Mouse (Mus musculus) lung, adult 18-20 months (tissue): ENCODE measurements around the gene Trim65.

Source experiments
- DNase-seq, 2 experiments: peaks; one replicate each; pipeline ENCODE4 v3.0.0; 2022; ENCODE audit warnings: mixed read lengths in 2 of 2

Trim65 gene

DNA sequence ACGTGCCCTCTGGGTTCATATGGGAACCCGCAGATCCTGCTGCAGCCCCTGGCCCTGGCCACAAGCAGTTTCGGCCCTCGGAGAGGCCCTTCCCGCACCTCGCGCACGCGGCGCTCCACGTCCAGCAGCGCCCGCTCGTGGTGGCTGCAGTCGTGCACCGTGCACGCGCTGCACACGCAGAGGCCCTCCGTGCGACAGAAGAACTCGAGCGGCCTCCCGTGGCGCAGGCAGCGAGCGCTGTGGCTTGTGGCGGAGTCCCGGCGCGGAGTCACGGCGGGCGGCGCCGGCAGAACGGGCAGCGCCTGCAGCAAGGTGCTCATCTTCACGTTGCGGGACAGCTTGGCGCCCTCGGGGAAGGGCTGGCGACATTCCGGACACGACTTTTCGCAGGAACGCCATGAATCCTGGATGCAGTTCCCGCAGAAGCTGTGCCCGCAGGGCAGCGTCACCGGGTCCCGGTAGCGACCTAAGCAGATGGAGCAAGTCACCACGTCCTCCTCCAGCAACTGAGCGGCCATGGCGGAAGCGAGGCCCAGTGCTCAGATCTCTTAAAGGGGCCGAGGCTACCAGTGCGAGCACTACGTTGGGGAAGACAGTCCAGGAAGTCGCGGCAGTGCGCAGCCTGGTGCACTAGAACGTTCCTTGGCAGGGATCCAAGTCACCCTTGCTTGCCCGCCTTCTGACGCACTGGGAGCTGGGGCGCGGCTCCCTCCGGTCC lies at the start of gene Trim65:
Gene Trim65 (minus strand): TSS at position 641 of the 718 bp plus-strand sequence.
- peak; percentile 93 to 96 for DNase-seq

DNA sequence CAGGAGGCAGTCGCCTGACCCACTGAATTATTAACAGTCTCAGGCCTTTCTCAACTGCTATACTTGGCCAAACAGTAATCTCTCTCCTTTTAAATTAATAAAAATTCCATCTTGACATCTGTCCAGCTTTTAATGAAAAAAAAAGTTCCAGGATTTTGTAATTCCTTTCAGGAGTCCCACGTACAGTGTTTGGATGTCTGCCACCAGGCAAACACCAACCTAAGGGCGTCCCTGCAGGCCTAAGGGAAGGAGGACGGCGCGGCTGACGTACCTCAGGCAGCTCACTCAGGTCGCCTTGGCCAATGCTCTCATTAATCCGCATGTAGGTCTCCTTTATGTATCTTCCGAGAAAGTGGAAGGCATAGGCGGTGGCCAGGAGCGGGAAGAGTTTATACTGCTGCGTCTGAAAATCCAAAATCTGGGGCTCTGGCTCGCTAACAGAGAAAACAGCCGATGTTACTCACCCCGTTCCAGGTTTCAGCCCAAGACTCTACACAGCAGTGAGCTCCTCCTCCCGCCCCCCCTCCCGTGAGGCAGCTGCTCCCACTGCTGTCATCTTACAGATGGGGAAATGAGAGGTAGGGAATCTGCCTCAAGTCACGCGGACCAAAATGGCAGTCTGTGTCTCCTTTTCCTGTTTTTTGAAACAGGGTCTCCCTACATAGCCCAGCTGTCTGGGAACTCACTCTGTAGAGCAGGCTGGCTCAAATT lies 47.6 kb upstream of the Trim65 start:
- peak; percentile 63 to 77 for DNase-seq

DNA sequence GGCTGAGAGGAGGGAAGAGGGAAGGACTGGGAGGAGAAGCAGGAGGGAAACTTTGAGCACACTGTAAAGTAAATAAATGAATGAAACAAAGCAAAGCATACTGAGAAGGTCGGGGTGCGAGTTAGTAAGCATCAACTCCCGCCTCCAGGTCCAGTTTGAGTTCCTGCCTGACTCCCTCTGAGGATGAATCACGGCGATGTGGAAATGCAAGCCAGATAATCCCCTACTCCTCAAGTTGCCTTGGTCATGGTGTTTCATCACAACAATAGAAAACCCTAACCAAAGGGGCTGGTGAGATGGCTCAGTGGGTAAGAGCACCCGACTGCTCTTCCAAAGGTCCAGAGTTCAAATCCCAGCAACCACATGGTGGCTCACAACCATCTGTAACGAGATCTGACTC lies 45.1 kb upstream of the Trim65 start:
- no peak for DNase-seq

- DNase-seq, result no peak
These were observed 44.0 kb upstream of the Trim65 start for GRCm38 (mm10) chr11:116174775-116175448.

- no peak for DNase-seq
These were observed 41.0 kb upstream of the Trim65 start for GRCm38 (mm10) chr11:116171959-116172358.

- DNase-seq, result no peak
These were observed 39.3 kb upstream of the Trim65 start for GRCm38 (mm10) chr11:116170003-116170800.

- DNase-seq, result no peak
These were observed 38.3 kb upstream of the Trim65 start for GRCm38 (mm10) chr11:116169214-116169613.

GRCm38 (mm10) chr11:116167884-116168439 lies 37.0 kb upstream of the Trim65 start, which contains the start of gene Fbf1:
Gene Fbf1, minus strand, starts transcription at chr11:116168166.
- peak; percentile 96 to 97 for DNase-seq

DNA sequence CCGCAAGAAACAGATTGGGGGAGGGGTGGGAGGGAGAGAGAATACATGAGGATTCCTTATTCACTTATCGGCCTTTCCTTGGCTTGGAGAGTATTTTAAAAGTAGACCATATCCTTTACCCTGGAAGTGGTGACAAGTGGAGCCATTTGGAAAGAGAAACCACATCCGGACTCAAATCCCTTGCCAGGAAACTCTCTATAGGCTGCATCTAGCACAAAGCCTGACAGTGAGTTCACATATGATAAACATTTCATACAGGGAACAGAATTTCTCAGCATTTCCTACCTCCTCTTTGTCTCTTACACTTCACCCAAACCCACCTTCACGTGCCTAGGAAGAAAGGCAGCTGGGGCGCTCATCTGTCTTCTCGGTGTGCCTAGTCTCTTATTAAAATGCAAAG lies 36.3 kb upstream of the Trim65 start:
- DNase-seq, result no peak

DNA sequence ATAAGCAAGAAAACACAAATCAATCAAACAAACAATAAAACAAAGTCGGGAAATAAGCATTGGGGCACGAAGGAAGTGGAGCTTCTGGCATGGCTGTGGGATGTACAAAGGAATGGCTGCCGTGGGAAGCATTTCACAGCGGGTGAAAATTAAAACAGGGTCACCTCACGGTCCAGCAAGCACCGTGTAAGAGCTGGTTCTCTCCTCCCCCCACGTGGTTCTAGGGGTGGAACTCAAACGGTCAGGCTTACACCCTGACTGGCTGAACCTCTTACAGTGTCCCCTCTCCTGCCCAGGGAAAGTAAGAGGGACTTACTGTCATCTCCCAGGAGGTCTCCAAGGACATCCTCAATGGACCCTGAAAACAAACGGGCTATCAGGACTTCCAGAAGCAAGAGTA lies 32.1 kb upstream of the Trim65 start:
- DNase-seq, result no peak

DNA sequence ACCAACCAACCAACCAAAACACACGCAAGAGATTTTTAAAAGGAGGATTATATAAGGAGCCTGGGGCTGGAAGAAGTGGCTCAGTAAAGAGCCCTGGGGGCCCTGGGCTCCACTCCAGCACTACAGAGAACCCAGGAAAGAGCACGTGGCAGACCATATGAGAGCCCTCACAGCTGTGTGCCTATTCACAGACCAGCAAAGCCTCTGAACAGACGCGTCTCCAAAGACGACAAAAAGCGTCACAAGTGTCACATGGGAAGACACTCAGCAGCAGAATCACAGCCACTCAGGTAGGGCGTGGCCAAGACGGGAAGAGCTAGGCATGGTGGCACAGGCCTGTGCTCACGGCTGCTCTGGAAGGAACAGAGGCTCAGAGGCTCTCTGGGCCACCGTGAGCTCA lies 31.2 kb upstream of the Trim65 start:
- DNase-seq, result no peak

DNA sequence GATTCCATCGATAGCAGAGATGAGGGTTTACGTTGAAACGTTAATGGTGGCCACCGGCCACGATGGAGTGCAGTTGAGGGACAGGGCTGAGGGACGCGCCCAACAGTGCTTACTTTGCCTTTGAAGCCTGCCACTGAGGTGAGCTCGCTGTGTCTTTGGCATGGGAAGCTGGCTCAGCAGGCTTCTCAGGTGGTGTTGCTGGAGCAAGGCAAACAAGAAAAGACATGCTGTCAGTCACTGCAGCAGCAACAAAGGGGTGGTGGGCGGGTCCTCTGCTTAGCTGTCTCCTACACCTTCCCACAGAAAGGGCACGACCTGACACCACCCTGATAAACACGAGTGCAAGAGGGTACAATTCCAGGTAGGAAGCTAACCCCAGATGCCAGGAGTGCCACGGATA lies 30.4 kb upstream of the Trim65 start:
- DNase-seq, result peak; percentile 27 to 54

GRCm38 (mm10) chr11:116150960-116151359 lies 20.0 kb upstream of the Trim65 start:
- DNase-seq, result no peak

DNA sequence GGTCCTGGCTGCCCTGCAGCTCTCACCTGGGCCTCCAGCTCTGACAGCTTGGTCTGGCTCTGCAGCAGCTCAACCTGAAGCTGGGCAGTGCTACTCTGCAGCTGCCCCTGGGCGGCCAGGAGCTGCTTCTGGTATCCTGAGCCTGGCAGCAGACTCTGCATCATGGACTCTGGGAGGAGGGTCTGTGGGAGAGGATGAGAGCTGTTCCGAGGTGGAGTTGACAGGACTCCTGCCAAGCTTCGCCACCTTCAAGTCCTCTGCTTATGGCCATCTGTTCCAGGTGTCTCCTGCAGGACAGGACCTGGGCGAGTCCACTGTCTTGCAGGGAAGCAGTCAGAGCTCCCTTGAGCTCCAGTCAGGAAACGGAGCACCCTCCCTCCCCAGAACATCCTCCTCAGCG lies 18.4 kb upstream of the Trim65 start:
- no peak for DNase-seq

DNA sequence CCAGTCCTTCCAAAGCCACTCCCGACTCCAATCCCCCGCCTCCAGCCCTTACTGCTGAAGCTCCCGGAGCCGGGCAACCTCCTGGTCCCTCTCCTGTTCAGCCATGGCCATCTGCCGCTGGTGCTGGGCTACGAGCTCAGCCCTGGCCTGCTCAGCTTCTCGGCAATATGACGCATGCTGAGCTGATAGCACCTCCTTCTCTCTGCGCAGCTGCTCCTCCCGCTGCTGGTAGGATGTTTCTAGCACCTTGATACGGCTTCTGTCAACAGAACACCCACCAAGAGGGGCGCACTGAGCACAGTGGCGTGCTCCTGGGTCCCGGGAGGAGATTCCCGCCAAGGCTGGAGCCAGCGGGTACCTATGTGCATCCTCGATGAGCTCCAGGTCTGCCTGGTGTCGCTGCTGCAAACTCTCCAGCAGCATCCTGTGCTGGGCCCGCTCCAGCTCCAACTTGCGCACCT lies 17.9 kb upstream of the Trim65 start:
- DNase-seq, result no peak

GRCm38 (mm10) chr11:116146294-116146985 lies 15.5 kb upstream of the Trim65 start:
- peak; percentile 67 for DNase-seq

- DNase-seq, result peak in 1 of 2 experiments; percentile 47
These were observed 14.8 kb upstream of the Trim65 start for GRCm38 (mm10) chr11:116145481-116146293.

- no peak for DNase-seq
These were observed 12.5 kb upstream of the Trim65 start for GRCm38 (mm10) chr11:116143468-116143867.

DNA sequence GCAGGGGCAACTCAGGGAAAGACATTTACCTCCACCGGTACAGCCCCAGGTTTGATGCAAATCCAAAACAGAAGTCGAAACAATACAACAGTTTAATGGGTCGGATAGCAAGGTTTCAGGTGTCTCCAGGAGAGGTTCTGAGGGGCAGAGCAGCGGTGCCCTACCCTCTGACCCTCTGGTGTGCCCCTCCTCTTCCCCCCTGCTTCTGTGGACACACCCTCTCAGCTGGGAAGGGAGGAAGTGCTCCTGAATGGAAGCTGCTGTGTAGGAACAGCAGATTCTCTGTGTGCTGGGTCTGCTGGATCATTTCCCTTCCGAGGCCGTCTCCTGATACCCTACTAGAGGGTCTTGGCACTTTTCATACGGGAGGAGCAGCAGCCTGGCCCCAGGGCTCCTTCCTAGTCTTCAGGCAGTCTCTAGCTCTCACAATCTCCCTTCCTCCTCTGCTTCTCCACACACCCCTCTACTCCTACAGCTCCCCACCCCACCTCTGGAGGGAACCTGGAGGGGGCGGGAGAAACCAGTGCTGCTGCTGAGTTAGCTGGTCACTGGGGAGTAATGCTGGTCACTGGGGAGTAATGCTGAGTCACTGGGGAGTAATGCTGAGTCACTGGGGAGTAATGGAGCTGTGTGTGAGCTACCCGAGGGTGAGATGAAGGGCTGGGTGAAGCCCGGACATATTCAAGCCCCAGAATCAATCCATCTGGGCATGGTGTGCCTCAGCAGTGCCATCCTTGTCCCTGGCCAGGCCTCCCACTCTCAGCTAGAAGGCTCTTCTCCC lies 11.5 kb upstream of the Trim65 start:
- DNase-seq, result no peak
